Mouse (Mus musculus): ENCODE data around the gene Usp37.

- no peak for TF ChIP-seq POLR2A (IDR thresholded peaks at IDR 0.05; ENCODE audit: extremely low read depth, insufficient read depth, low read length)
- TF ChIP-seq CTCF (IDR thresholded peaks at IDR 0.05; ENCODE audit: extremely low read depth, insufficient read depth, low read length), result peak; percentile 50
Measured at GRCm38 (mm10) chr1:74390287-74390906, 153.7 kb downstream of the Usp37 start.

Measured in cortical plate, adult 2 months (tissue).